Mouse (Mus musculus) C2C12 (cell line): Measurements from ENCODE around the gene Tbck.

Experiments used
- CTCF ChIP-seq: IDR thresholded peaks from one replicate; pipeline ENCODE4 v1.5.1; 2011; ENCODE audit not compliant: control insufficient read depth, insufficient read depth, insufficient read length
- FOSL1 ChIP-seq: IDR thresholded peaks from one replicate; pipeline ENCODE4 v1.8.0; 2011; ENCODE audit warnings: mild to moderate bottlenecking, low read length; ENCODE audit not compliant: poor library complexity, insufficient read depth, severe bottlenecking
- MYOD1 ChIP-seq: IDR thresholded peaks from one replicate; pipeline ENCODE4 v1.6.1; 2011; ENCODE audit warnings: low read depth; ENCODE audit not compliant: control insufficient read depth, insufficient read length

DNA sequence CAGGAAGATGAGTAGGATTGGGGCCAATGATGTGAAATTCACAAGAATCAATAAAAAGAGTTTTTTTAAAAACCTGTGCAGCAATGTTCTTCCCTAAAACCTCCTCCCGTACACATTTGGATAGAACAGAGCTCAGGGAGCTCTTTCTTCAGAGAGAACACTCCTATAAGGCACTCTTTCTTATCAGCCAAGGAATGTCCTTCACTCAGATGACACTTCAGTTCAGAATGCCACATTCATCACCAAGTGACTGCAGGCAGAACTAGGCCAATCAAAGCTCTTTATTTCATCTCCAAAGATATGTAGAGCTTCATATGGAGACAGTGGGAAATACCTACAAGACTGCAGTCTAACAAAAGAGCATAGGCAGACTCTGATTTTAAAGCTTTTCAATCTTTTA, 116.3 kb downstream of the Tbck start:
- TF ChIP-seq CTCF (no peak), MYOD1 (no peak), FOSL1 (no peak)
